Mouse (Mus musculus): ENCODE results near the gene Rhbdf1.
A peak's percentile ranks its signal among the peaks of the same experiment; 100 is the strongest.
"Not testable (repeated sequence)": the region's sequence is repeated elsewhere in the genome, so short reads cannot be mapped to it uniquely, and the experiment has no call there.

The Rhbdf1 gene

GRCm38 (mm10) chr11:32220607-32221224 is 1.4 kb downstream of the Rhbdf1 start:
- no peak for DNase-seq

GRCm38 (mm10) chr11:32219287-32219686 is 2.8 kb downstream of the Rhbdf1 start:
- no peak for DNase-seq

GRCm38 (mm10) chr11:32218501-32219050 is 3.5 kb downstream of the Rhbdf1 start:
- no peak for DNase-seq

GRCm38 (mm10) chr11:32216851-32217250 is 5.2 kb downstream of the Rhbdf1 start:
- DNase-seq, result peak; percentile 67 to 77

GRCm38 (mm10) chr11:32215372-32216162 is 6.5 kb downstream of the Rhbdf1 start:
- DNase-seq, result peak; percentile 72 to 76

GRCm38 (mm10) chr11:32210623-32211022 is 11.5 kb downstream of the Rhbdf1 start:
- DNase-seq, result no peak

GRCm38 (mm10) chr11:32205058-32205873 is 16.8 kb downstream of the Rhbdf1 start, which contains the start of gene Snrnp25:
Gene Snrnp25, plus strand, starts transcription at chr11:32205415.
- peak; percentile 98 for DNase-seq

- DNase-seq, result no peak
Observed at GRCm38 (mm10) chr11:32201922-32202685, 20.0 kb downstream of the Rhbdf1 start.

- DNase-seq, result not testable (repeated sequence)
Observed at GRCm38 (mm10) chr11:32200992-32201391, 21.1 kb downstream of the Rhbdf1 start.

- DNase-seq, result no peak
Observed at GRCm38 (mm10) chr11:32200075-32200601, 22.0 kb downstream of the Rhbdf1 start, which contains the start of gene Il9r. Gene Il9r, minus strand, starts transcription at chr11:32200279.

GRCm38 (mm10) chr11:32199230-32199629 is 22.9 kb downstream of the Rhbdf1 start:
- DNase-seq, result no peak

GRCm38 (mm10) chr11:32198256-32198955 is 23.7 kb downstream of the Rhbdf1 start:
- DNase-seq, result no peak

- no peak for DNase-seq
Observed at GRCm38 (mm10) chr11:32197766-32198165, 24.3 kb downstream of the Rhbdf1 start.

- DNase-seq, result no peak
Observed at GRCm38 (mm10) chr11:32196727-32197126, 25.4 kb downstream of the Rhbdf1 start.

- no peak for DNase-seq
Observed at GRCm38 (mm10) chr11:32195867-32196540, 26.1 kb downstream of the Rhbdf1 start.

GRCm38 (mm10) chr11:32194626-32195025 is 27.5 kb downstream of the Rhbdf1 start:
- DNase-seq, result no peak

GRCm38 (mm10) chr11:32194086-32194485 is 28.0 kb downstream of the Rhbdf1 start:
- DNase-seq, result no peak

GRCm38 (mm10) chr11:32193156-32193555 is 28.9 kb downstream of the Rhbdf1 start:
- DNase-seq, result no peak

- no peak for DNase-seq
Observed at GRCm38 (mm10) chr11:32190603-32191110, 31.4 kb downstream of the Rhbdf1 start.

- no peak for DNase-seq
Observed at GRCm38 (mm10) chr11:32190119-32190518, 32.0 kb downstream of the Rhbdf1 start.
